Mouse (Mus musculus): Measurements from ENCODE around the gene Snd1. TPM values are rescaled to one million over a fixed set of nuclear protein-coding genes. Genes with fewer than 3 reads are reported as not detected.
A peak's percentile ranks its signal among the peaks of the same experiment; 100 is the strongest.

Snd1 gene
- total RNA-seq (2015; ENCODE audit: low replicate concordance) (12.7 and 19.8 TPM in 2 replicates), total RNA-seq (2017; ENCODE audit: low replicate concordance) (24.8 and 33.9 TPM in 2 replicates)

DNA sequence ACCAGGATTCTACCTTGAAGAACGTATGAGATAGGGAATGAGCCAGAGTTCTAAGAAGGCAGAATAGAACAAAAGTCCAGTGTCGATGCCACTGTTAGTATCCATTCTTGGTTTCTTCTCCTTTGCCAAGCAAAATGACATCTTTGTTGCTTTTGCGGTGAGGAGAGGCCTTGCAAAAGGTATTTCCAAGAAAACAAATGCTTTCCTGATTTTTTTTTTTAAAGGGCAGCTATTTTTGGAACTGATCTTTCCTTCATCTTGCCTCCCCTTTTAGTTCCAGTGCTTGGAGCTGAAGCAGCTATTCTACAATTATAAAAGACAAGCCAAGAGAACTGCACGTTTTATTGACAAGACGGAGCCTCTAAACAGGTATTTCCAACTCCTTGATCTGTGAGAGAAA is at the start of gene Snd1:
Gene Snd1 (plus strand): TSS at position 301 of the 400 bp plus-strand sequence.
- ATAC-seq (replicated peaks; ENCODE audit: low FRiP score, poor library complexity, severe bottlenecking): no peak

DNA sequence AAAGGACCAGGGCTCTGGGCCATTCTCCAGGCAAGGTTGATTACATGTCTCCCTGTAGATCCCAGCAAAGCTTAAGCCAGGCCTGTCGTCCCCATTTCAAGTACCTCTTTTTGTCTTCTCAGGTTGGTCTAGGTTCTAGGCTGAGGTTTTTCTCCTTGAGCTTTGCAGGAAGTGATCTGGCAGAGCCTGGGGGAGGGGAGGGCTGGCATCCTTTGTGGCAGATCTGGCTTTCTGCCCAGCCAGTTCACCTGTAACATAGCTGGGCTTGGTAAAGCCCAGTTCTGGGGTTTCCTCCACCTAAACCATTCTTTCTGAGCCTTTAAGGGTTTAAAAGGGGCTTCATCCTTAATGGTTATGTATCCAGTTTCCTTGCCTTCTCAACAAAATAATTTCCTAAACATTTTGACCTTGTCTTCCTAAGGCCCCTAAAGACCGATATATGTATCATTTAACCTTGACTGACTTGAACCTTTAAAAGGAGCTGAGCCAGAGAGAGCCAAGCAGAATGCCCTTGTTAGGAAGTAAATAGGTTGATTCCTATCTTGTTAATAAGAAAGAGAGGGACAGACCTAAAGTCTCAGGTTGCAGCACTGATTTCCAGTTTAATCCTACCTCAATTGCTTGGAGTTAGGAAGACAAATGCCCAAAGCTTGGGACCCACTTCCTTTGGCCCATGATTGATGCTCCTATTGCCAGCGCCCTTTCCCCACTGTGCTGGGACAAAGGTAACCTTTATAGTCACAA is 47.7 kb upstream of the Snd1 start, which contains the start of gene Fscn3:
Gene Fscn3 (plus strand): TSS at position 694 of the 744 bp plus-strand sequence.
- no peak for ATAC-seq (replicated peaks; ENCODE audit: low FRiP score, poor library complexity, severe bottlenecking)

DNA sequence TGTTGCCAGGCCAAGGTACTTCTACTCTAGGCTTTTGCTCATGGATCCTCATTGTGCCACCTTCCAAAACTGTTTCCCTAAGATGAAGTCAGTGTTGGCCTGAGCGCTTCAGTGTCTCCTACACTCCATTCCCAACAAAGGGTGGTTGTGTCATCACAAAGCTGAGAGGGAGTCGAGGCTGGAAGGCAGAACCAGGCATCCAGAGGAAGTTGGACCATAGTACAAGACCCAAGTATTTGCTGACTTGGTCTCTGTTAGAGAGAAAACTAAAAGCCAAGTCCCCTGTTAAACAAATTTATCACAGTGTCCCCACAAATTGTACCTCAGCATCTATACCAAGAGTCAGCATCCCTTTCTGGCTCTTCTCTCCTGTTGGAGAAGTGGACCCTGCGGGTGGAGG is 46.6 kb upstream of the Snd1 start, which contains the start of gene Gcc1:
Gene Gcc1 (minus strand): TSS at position 101 of the 400 bp plus-strand sequence.
- ATAC-seq (replicated peaks; ENCODE audit: low FRiP score, poor library complexity, severe bottlenecking): no peak

DNA sequence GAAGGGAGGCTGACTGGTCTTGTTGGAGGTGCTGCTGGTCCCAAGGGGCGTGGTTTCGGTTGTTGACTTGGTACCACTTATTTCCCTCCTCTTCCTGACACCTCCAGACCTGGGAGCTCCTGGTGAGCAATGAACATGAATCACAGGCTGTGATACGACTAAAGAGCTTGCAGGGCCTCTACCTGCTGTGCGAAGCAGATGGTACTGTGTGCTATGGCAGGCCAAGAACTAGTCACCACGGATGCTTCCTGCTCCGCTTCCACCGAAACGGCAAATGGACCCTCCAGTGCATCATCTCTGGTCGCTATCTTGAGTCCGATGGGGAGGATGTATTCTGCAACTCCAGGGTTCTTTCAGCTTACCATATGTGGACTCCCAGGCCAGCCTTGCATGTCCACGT is 45.1 kb upstream of the Snd1 start:
- ATAC-seq (replicated peaks; ENCODE audit: low FRiP score, poor library complexity, severe bottlenecking): no peak

DNA sequence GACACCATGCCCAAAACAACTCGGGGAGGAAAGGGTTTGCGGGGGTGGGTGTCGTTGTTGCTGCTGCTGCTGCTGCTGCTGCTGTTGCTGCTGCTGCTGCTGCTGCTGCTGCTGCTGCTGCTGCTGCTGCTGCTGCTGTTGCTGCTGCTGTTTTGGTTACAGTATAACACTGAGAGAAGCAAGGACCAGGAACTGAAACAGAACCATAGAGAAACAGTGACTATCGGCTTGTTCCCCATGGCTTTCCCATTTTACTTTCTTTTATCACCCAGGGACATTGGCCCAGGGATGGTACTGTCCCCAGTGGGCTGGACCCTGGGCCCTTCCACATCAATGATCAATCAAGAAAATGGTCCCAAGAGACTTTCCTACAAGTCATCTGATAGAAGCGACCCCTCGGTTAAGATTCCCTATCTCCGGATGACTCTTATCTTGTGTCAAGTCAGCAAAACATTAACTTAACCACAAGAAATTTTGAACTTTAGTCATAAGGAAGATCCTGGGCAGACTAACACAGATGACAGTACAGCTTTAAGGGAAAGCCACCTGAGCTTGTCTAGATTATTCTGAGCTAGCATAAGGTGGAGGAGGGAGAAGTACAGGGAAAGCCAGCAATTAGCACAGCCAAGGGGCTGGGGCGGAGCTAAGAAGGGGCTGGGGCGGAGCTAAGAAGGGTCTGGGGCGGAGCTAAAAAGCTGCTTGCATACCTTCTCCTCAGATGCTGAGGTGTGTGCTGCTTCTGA is 44.0 kb upstream of the Snd1 start:
- ATAC-seq (replicated peaks; ENCODE audit: low FRiP score, poor library complexity, severe bottlenecking): no peak

DNA sequence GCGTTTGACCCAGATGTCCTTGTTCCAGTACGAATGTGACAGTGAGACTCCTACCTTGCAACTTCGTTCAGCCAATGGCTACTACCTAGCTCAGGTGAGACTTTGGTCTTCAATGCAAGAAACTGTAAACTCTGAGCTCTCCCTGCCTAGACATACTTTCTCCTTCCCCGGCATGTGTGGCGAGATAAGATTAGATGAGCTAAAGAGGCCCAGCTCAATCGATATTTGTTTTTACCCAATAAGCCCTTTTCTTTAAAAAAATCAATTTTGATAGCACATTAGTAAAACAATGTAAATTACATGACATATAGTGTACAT is 43.4 kb upstream of the Snd1 start:
- ATAC-seq (replicated peaks; ENCODE audit: low FRiP score, poor library complexity, severe bottlenecking): no peak

DNA sequence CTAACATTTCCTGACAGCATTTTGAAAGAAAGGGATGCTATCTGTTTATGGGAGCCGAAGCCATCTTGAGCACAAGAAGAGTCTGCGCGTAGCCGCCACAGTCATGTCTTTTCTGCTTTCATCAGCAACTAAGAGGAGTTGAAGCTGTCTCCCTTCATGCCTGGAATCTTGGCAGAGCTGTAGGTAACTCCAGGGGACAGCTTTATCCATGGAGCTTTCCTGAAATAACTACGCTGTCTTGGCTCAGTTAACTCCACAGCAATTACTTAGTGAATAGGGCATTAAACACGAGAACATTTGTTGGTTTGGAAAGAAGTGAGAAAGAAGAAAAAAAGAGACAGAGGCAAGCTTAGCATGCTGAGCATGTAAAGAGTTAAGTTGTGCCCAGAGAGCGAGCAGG is 27.0 kb upstream of the Snd1 start:
- no peak for ATAC-seq (replicated peaks; ENCODE audit: low FRiP score, poor library complexity, severe bottlenecking)

DNA sequence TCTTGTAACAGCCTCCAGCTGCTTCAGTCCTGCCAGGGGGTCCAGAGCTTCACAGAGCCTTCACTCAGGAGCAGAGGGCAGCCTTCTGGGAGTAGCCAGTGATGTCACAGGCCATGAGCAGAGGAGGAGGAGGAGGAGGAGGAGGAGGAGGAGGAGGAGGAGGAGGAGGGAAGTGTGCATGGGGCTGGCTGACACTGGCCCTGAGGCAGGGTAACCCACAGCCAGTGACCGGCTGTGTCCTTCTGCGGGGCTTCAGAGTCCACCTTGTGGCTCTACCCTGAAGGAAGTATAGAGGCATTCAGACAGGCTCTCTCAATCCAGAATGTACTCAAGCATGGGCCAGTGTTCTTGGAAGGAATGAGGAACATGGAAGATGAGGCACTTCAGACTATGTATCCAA is 25.7 kb upstream of the Snd1 start, which contains the start of gene Pax4:
Gene Pax4 (minus strand): TSS at position 101 of the 400 bp plus-strand sequence.
- ATAC-seq (replicated peaks; ENCODE audit: low FRiP score, poor library complexity, severe bottlenecking): no peak

DNA sequence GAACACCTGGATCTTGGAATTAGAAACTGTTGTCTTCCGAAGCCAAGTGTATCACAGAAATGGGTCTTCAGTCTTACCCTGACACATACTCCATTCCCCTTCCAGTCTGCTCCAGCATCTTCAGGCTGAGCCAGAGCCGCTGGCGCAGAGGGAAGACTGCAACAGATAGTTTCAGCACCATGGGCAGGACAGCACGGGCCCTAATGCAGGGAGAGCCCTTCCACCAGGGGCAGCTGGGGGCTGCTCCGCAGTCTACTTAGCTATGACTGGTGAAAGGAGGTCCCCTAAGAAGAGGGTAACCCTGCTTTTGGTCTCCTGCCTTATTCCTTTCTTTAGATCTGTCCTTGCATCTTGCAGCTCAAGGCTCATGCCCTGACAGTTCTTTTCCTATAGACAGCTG is 24.5 kb upstream of the Snd1 start:
- no peak for ATAC-seq (replicated peaks; ENCODE audit: low FRiP score, poor library complexity, severe bottlenecking)

DNA sequence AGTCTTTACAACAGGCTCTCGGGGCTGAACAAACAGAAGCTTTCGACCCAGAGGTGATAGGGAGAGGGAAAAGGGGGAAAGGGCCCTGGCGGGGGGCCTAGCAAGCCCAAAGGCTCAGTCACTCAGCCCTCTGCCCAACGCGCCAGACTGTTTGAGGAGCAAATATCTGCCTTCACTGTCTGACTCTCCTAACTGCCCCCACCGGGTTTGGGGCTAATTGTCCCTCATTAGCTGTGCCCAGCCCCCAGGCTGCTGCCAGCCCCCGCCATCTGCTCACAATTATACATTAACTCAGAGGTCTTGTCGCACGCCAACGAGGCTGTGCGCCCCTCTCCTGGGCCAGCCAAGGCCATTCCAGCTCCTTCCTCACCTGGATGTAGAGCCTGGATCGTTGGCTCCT is 24.0 kb upstream of the Snd1 start:
- ATAC-seq (replicated peaks; ENCODE audit: low FRiP score, poor library complexity, severe bottlenecking): no peak

DNA sequence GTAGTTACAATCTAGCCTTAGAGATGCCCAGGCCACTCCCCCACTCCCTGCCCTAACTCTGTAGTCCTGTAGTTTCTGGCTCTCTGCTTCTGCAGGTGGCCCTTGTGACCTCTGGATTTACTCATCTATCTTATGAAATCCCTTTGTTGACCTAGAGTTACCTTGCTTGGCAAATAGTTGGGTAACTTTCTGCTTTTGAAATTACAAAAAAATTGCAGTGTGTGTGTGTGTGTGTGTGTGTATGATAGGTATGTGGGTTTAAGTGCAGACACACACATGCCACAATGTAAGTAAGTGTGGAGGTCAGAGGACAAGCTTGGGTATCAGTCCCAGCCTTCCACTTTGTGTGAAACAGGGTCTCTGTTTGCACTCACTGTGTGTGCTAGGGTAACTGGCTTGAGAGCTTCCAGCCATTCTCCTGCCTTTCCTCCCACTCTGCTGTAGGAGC is 15.7 kb upstream of the Snd1 start:
- ATAC-seq (replicated peaks; ENCODE audit: low FRiP score, poor library complexity, severe bottlenecking): no peak

DNA sequence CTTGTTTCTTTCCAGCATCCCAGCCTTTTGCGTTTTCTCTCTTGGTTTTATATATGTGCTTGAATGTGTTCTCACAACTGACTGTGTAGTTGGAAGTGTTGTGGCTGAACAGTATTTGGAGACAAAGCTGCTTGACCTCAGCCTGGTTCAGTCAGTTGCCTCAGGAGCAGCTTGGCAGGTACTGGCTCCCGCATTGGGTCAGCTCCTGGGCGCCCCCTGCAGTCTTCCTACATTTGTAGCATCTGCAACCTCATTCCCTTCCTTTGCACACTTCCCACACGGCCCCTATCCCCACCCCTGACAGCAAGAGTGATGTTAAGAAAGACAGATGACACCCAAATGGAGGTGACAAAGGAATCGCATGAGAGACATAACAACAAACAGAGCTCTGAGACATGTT is 14.4 kb upstream of the Snd1 start:
- ATAC-seq (replicated peaks; ENCODE audit: low FRiP score, poor library complexity, severe bottlenecking): peak; percentile 84

DNA sequence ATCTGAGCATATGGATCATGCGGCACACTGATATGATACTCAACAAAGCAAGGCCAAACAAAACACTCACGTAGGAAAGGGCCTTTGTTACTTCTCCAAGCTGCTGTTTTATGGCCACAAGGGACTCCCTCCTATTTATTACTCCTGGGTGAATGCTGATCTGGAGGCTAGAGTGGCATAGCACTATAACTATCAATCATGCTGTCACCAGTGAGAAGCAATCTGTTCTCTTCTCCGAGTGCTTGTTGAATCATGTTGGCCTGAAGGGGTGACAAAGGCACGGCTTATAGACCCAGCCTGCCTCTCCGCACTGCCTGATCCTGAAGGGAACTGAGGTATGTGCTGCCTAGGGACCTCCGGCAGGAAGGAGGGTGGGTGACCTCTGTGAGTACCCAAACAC is 10.3 kb upstream of the Snd1 start:
- ATAC-seq (replicated peaks; ENCODE audit: low FRiP score, poor library complexity, severe bottlenecking): no peak

DNA sequence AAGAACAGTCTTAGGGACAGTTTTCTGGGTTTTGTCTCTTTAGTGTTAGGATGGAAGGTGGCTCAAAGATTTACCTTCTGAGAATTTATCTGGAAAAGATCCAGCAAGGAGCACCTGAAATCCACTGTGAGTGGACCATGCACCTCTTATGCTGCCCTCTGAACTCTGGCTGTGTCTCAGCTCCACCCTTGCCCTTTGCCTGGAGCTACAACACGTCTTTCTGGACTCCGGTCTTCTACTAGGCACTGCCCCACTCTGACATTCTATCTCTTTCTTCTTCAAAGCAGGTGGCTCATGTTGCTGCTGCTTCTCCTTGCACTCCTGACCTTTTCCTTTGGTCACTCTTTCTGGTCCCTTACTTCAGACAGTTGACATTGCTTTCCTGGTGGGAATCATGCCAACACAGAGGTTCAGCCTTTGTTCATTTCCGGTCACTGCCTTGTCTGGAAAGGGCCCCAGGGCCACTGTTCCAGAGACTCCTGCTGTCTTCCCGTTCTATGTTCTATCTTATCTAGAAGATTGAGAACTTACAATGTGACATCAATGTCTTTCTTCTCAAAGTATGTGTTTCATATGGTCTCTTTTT is 4.8 kb upstream of the Snd1 start:
- ATAC-seq (replicated peaks; ENCODE audit: low FRiP score, poor library complexity, severe bottlenecking): no peak

DNA sequence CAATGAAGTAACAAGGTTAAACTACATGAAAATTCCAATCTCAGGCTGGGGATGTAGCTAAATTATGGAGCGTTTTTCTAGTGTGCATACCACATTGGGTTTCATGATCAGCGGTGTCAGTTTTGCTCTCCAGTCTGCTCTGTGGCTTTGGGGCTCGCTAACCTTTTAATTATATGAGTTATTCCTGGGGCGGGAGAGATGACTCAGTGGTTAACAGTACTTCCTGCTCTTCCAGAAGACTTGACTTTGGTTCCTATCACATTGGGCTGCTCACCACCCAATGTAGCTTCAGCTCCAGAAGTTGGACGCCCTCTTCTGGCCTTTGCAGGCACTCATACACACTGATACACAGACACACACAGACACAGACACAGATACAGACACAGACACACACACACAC is 4.3 kb upstream of the Snd1 start:
- no peak for ATAC-seq (replicated peaks; ENCODE audit: low FRiP score, poor library complexity, severe bottlenecking)

DNA sequence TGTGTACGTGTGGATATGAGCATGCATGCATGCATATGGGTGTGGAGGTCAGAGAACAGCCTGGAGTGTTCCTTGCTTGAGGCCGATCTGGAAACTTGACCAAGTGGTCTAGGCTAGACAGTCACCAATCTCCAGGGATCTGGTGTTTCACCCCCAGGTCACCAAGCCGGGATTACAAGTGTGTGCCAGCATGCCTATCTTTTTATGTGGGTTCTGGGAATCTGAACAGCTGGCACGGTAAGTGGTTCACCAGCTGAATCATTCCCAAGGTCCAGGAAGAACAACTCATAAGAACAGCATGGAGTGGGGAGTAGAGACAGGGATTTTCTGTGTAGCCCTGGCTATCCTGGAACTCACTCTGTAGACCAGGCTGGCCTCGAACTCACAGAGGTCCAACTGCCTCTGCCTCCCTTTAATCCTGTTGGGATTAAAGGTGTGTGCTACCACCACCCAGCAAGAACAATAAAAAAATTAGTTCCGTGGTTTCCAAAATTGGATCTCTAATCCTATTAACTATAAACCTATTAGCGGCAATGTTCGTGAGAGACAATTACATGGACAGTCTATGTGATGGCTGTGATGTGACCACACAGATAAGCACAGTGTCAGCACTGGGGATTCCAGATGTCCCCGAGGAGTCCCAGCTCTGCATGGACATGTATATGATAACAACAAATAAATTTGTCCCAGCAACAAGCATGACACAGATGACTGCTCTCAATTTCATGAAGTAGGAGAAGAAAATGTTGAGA is 3.5 kb upstream of the Snd1 start:
- ATAC-seq (replicated peaks; ENCODE audit: low FRiP score, poor library complexity, severe bottlenecking): no peak

DNA sequence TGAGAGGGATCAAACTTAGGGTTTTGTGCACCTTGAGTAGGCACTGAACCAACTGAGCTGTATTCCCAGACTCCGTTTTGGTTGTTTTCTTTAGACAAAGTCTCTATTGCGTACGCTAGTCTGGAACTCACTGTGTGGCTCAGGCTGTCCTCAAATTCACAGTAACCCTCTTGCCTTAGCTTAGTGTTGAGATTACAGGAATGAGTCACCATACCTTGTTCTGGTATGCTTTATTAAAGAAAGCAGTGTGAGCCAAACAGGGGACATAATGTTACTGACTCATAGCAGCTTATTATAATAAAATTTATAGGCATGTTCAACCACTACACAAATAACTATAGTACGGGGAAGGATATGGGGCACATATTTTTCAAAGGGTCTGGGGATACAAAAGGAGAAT is 728 bp upstream of the Snd1 start:
- no peak for ATAC-seq (replicated peaks; ENCODE audit: low FRiP score, poor library complexity, severe bottlenecking)

DNA sequence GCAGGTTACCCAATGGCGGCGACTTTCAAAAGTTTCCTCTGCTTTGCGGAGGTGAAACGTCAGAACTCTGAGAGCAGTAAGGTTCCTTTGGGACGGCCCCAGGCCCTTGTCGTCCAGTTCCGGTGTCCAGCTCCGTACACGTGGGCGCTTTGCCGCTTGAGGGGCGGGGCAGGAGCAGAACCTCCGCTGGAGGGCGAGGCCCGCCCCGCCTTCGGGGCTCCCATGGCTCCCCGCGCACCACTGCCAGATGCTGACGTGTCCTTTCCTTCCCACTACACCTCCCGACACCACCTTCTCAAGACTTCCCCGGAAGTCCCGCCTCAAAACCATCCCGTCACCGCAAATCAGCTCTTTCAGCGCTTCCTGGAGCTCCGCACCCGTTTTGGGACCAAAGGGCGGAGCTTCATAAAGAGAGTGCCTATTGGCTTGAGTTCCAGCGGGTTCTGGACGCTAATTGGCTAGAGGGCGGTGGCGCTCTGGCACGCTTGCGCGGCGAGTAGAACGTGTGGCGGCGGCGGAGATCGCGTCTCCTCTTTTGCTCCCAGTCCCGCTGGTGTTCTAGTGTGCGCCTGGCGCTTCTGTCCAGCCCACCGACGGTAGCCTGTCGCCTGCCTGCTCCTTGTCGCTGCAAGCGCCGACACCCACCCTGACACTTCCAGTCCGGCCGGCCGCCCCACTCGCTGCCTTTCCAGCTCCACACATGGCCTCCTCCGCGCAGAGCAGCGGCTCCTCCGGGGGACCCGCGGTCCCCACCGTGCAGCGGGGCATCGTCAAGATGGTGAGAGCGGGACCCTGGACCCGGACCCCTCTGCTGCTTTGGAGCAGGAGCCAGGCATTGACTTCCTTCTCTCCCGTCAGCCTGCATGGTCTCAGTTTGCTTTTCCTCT is 5.2 kb downstream of the Snd1 start:
- ATAC-seq (replicated peaks; ENCODE audit: low FRiP score, poor library complexity, severe bottlenecking): peak; percentile 98

All from erythroblast, adult 5-6 weeks (primary cell).